Mouse (Mus musculus): Measurements from ENCODE around the gene Ptx4. TPM values are rescaled to one million over a fixed set of nuclear protein-coding genes. Genes with fewer than 3 reads are reported as not detected.
A peak's percentile ranks its signal among the peaks of the same experiment; 100 is the strongest.

Ptx4 gene
- polyA plus RNA-seq, 2 experiments, result 1.8 to 2.0 TPM

GRCm38 (mm10) chr17:25082081-25082847 is 38.3 kb upstream of the Ptx4 start:
- Histone ChIP-seq H3K9me3 (ENCODE audit: control insufficient read depth, low read length) (no peaks in the 10 kb centered on the region), H3K4me1 (ENCODE audit: control insufficient read depth, insufficient read depth, low read length) (peaks cover 30% of the 10 kb centered on the region), H3K27ac (replicated peaks; ENCODE audit: low read depth, low read length) (peak overlapping the region; percentile 74), H3K9ac (ENCODE audit: low read depth, low read length, severe bottlenecking) (no peak overlapping the region), H3K4me2 (replicated peaks; ENCODE audit: low read depth, low read length, severe bottlenecking) (no peak overlapping the region), H3K27me3 (ENCODE audit: control insufficient read depth, insufficient read depth, low read length) (no peaks in the 10 kb centered on the region), H3K36me3 (ENCODE audit: control insufficient read depth, insufficient read depth, low read length) (no peaks in the 10 kb centered on the region), H3K4me3 (replicated peaks; ENCODE audit: low read length) (no peak overlapping the region)
- no peak for TF ChIP-seq POLR2A (IDR thresholded peaks at IDR 0.05; ENCODE audit: borderline replicate concordance, extremely low read depth, insufficient read depth, insufficient read length)
- ATAC-seq (ENCODE audit: low FRiP score, low read depth) (no peak), DNase-seq (ENCODE audit: low spot score) (no peak)
- whole genome bisulfite sequencing, result 43% methylated on average over 14 of the region's 14 CpGs

GRCm38 (mm10) chr17:25082887-25083286 is 37.7 kb upstream of the Ptx4 start:
- H3K4me1 ChIP-seq (ENCODE audit: control insufficient read depth, insufficient read depth, low read length), result peaks cover 29% of the 10 kb centered on the region
- DNase-seq (ENCODE audit: low spot score) (no peak), ATAC-seq (ENCODE audit: low FRiP score, low read depth) (no peak)
- H3K4me2 ChIP-seq (replicated peaks; ENCODE audit: low read depth, low read length, severe bottlenecking), result no peak overlapping the region
- 46% methylated on average over 3 of the region's 3 CpGs for WGBS
- H3K36me3 ChIP-seq (ENCODE audit: control insufficient read depth, insufficient read depth, low read length), result 0 out of 2 replicates have a peak, but pooled peaks cover 4% of the 10 kb centered on the region
- no peak overlapping the region for H3K4me3 ChIP-seq (replicated peaks; ENCODE audit: low read length)
- no peak overlapping the region for H3K9ac ChIP-seq (ENCODE audit: low read depth, low read length, severe bottlenecking)
- TF ChIP-seq POLR2A (IDR thresholded peaks at IDR 0.05; ENCODE audit: borderline replicate concordance, extremely low read depth, insufficient read depth, insufficient read length), result no peak
- H3K9me3 ChIP-seq (ENCODE audit: control insufficient read depth, low read length), result no peaks in the 10 kb centered on the region
- H3K27ac ChIP-seq (replicated peaks; ENCODE audit: low read depth, low read length), result peak overlapping the region; percentile 52; the same call in 1 of the 2 replicates
- H3K27me3 ChIP-seq (ENCODE audit: control insufficient read depth, insufficient read depth, low read length), result no peaks in the 10 kb centered on the region

DNA sequence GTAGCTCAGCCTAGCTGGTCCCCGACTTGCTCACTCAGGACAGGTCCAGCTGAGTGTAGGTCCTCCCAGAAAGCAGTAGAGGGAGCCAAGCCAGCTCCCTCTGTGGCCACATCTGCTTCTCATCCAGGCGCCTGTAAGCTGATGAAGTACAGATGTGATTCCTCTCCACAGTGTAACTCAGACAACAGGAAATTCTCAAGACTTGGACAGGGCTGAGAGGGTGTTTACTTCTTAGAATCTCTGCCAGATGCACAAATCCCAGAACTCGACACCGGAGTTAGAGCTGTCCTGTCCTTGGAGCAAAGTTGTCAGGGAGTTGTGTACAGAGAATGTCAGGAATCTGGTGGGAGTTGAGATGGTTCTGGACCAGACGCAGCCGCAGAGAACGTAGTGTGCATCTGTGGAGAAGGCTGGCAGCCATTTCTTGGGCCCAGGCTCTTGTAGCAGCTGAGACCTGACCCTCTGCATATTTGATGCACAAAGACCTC is 37.1 kb upstream of the Ptx4 start, which contains the start of gene Tmem204:
Tmem204 (minus strand) TSS at position 148 of the 488 bp plus-strand sequence.
- no peak within 1 kb of the TSS for H3K4me3 ChIP-seq (replicated peaks; ENCODE audit: low read length)
- ATAC-seq (ENCODE audit: low FRiP score, low read depth) (peak; percentile 94), DNase-seq (ENCODE audit: low spot score) (peak; percentile 94)
- H3K27ac ChIP-seq (replicated peaks; ENCODE audit: low read depth, low read length), result peak within 1 kb of the TSS; percentile 96
- WGBS, result 12% methylated on average over 7 of the region's 7 CpGs
- peak within 1 kb of the TSS; percentile 1; the same call in 1 of the 2 replicates for H3K9ac ChIP-seq (ENCODE audit: low read depth, low read length, severe bottlenecking)
- TF ChIP-seq POLR2A (IDR thresholded peaks at IDR 0.05; ENCODE audit: borderline replicate concordance, extremely low read depth, insufficient read depth, insufficient read length), result no peak
- peaks cover 9% of the 10 kb centered on the region for H3K36me3 ChIP-seq (ENCODE audit: control insufficient read depth, insufficient read depth, low read length)
- H3K4me1 ChIP-seq (ENCODE audit: control insufficient read depth, insufficient read depth, low read length), result peaks cover 26% of the 10 kb centered on the region
- no peaks in the 10 kb centered on the region for H3K9me3 ChIP-seq (ENCODE audit: control insufficient read depth, low read length)
- H3K27me3 ChIP-seq (ENCODE audit: control insufficient read depth, insufficient read depth, low read length), result no peaks in the 10 kb centered on the region
- no peak within 1 kb of the TSS; the same call in 1 of the 2 replicates for H3K4me2 ChIP-seq (replicated peaks; ENCODE audit: low read depth, low read length, severe bottlenecking)

DNA sequence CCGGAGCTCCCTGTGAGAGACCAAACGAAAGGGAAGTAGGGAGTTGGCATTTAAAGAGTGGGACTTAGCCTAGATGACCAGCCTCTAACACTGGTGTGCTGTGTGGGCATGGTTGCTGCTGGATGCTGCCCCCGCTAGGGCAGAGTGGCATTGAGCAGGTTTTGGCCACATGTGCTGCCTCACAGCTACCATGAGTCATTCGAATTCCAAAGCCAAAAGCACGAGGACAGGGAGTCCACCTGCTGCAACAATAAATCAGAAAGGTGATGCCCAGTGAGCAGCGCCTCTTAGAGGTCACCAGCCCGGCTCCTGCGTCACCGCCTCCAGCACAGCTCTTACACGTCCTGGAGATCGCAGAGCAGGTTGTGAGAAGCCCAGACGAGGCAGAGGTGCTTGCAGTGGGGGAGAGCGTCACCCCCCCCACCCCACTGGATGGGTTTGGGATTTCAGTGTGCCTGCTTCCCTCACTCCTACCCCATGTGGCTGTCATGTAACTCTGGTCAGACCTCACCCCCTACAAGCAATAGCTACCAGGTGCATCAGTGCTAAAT is 35.6 kb upstream of the Ptx4 start:
- H3K4me3 ChIP-seq (replicated peaks; ENCODE audit: low read length), result no peak overlapping the region
- ATAC-seq (ENCODE audit: low FRiP score, low read depth), result no peak
- H3K4me2 ChIP-seq (replicated peaks; ENCODE audit: low read depth, low read length, severe bottlenecking), result no peak overlapping the region
- TF ChIP-seq POLR2A (IDR thresholded peaks at IDR 0.05; ENCODE audit: borderline replicate concordance, extremely low read depth, insufficient read depth, insufficient read length), result no peak
- no peak for DNase-seq (ENCODE audit: low spot score)
- no peak overlapping the region for H3K9ac ChIP-seq (ENCODE audit: low read depth, low read length, severe bottlenecking)
- 66% methylated on average over 13 of the region's 13 CpGs for WGBS
- peak overlapping the region; percentile 96 for H3K27ac ChIP-seq (replicated peaks; ENCODE audit: low read depth, low read length)
- peaks cover 26% of the 10 kb centered on the region for H3K4me1 ChIP-seq (ENCODE audit: control insufficient read depth, insufficient read depth, low read length)
- H3K27me3 ChIP-seq (ENCODE audit: control insufficient read depth, insufficient read depth, low read length), result no peaks in the 10 kb centered on the region
- peaks cover 11% of the 10 kb centered on the region for H3K36me3 ChIP-seq (ENCODE audit: control insufficient read depth, insufficient read depth, low read length)
- H3K9me3 ChIP-seq (ENCODE audit: control insufficient read depth, low read length), result no peaks in the 10 kb centered on the region

- no peaks in the 10 kb centered on the region for H3K27me3 ChIP-seq (ENCODE audit: control insufficient read depth, insufficient read depth, low read length)
- H3K4me1 ChIP-seq (ENCODE audit: control insufficient read depth, insufficient read depth, low read length), result peaks cover 22% of the 10 kb centered on the region
- TF ChIP-seq POLR2A (IDR thresholded peaks at IDR 0.05; ENCODE audit: borderline replicate concordance, extremely low read depth, insufficient read depth, insufficient read length), result no peak
- no peaks in the 10 kb centered on the region for H3K9me3 ChIP-seq (ENCODE audit: control insufficient read depth, low read length)
- peaks cover 11% of the 10 kb centered on the region for H3K36me3 ChIP-seq (ENCODE audit: control insufficient read depth, insufficient read depth, low read length)
- H3K4me3 ChIP-seq (replicated peaks; ENCODE audit: low read length), result no peak overlapping the region
- H3K4me2 ChIP-seq (replicated peaks; ENCODE audit: low read depth, low read length, severe bottlenecking), result no peak overlapping the region
- no peak for ATAC-seq (ENCODE audit: low FRiP score, low read depth)
- no peak overlapping the region for H3K27ac ChIP-seq (replicated peaks; ENCODE audit: low read depth, low read length)
- no peak for DNase-seq (ENCODE audit: low spot score)
- WGBS, result 87% methylated on average over 7 of the region's 7 CpGs
- H3K9ac ChIP-seq (ENCODE audit: low read depth, low read length, severe bottlenecking), result no peak overlapping the region
Measured at GRCm38 (mm10) chr17:25086724-25087123, 33.8 kb upstream of the Ptx4 start.

Measured in limb, embryonic 14.5 days (tissue).